Mouse (Mus musculus) ovary, postnatal 36 days (tissue): Measurements from ENCODE around the gene Mslnl.
"Not testable (repeated sequence)": the region's sequence is repeated elsewhere in the genome, so short reads cannot be mapped to it uniquely, and the experiment has no call there.

Source experiments
- DNase-seq: peaks from one replicate; pipeline ENCODE4 v3.0.0; 2022; ENCODE audit warnings: low spot score, mixed read lengths

Mslnl gene

GRCm38 (mm10) chr17:25735745-25736144 is at the start of gene Mslnl:
Mslnl (plus strand) TSS chr17:25736042.
- no peak for DNase-seq

- DNase-seq, result no peak
These were observed 49.5 kb upstream of the Mslnl start for GRCm38 (mm10) chr17:25686323-25686722.

GRCm38 (mm10) chr17:25688922-25689321 is 46.9 kb upstream of the Mslnl start:
- DNase-seq, result no peak

DNA sequence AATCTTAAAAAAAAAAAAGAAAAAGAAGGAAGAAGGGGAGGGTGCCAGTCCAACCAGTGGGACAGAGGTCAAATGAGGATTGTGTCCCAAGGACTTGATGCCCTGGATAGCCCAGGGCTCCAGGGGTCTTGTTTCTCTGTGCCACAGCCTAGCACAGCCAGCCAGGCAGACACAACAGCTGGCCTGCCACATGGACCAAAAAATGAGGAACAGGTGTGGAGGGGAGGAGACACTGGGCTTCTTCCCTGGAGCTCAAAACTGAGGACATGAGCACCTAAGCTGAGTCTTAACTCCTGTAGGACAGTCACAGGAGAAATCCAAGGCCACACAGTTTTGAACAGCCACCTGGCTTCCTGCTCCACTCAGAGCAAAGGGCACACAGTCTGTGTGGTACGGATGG is 39.6 kb upstream of the Mslnl start:
- no peak for DNase-seq

DNA sequence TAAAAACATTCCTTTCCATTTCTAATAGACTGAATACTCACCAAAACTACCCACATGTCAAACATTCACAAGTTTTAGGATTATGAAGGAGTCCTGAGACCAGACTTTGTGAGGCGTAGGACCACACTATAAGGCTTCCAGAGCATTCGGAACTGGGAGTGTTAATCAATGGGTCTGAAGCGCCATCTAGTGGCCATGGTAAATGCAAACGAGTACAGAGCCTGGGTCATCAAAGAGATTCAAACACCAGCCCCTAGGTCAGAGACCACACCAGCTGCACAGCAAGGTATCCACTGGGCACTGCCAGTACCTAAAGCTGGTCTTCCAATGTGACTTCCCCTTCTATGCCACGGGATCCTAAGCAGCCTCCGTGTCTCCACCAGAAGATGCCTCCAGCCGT is 37.4 kb upstream of the Mslnl start:
- DNase-seq, result peak; percentile 49

GRCm38 (mm10) chr17:25700863-25701496 is 34.9 kb upstream of the Mslnl start:
- no peak for DNase-seq

GRCm38 (mm10) chr17:25709994-25710393 is 25.8 kb upstream of the Mslnl start:
- no peak for DNase-seq

GRCm38 (mm10) chr17:25711136-25711535 is 24.7 kb upstream of the Mslnl start:
- DNase-seq, result no peak

DNA sequence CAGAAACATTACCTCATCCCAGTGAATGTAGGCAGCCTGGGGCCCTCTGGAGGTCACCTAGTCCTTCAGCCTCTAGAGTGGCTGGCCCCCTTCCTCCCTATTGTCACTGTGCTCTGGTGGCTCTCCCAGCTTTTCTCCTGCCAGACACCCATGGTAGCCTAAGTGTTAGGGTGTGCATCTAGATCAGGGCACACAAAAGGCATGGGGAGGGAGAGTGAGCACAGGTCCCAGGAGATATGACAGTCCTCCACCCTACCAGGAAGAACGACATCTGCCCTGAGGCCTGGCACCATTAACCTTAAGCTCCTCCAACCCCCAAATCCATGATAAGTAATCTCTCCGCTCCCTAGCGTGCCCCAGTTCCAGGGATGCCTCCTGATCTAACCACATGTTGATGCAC is 20.2 kb upstream of the Mslnl start:
- no peak for DNase-seq

DNA sequence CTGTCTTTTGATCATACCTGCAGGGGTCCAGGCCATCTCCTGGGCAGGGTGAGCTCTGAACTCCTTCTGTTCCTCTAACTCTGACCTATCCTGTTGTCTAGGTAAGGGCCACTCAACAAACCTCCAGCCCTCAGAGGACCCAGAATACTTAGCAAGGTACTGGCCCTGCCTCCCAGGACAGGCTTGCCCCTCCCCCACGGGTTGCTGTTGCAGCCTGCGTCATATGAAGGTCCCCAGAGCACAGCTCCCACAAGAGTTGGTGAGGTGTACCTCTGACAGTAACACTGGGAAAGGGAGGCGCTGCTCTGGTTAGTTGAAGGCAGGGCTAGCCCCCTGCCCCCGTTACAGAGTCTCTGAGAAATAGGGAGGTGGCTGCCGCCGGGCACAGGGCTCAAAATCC is 19.7 kb upstream of the Mslnl start:
- DNase-seq, result no peak

- peak; percentile 27 for DNase-seq
These were observed 18.9 kb upstream of the Mslnl start, which contains the start of gene Gng13 for GRCm38 (mm10) chr17:25716711-25717637. Gng13 (plus strand) TSS chr17:25717171.

- DNase-seq, result no peak
These were observed 18.2 kb upstream of the Mslnl start for GRCm38 (mm10) chr17:25717691-25718090.

DNA sequence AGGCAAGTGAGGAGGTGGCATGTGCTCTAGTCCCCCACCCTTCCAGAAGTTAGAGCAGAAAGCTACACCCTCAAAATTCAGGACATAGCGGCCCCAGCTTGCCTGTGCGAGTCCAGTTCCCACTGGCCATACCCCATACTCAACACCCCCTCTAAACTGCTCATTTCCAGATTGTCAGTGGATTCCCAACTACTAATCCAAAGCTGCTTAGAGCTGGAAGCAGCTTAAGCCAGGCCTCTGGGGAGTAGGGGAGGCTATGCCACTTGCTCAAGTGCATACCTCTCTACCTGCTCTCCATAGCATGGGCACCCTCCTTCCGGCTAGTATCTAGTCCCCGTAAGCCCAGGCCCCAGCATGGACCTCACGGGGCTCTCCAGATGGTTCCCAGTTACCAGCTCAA is 14.4 kb upstream of the Mslnl start:
- DNase-seq, result no peak

DNA sequence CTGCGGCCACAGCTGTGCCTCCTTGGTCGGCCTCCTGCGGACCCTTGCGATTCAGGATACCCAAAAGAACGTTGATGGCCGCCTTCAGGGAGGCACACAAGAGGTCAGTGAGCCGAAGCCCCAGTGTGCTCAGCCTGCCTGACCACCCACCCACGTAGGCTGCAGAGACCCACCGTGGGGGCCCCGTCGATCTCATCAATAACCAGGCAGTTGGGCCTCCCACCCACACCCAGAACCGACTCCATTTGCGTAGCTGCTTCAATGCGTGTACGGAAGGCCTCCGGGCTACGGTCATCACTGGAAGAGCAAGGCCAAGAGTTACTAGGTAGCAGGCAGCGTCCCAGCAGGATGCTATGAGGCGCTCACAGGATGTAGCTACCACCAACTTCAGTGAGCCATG is 12.4 kb upstream of the Mslnl start:
- no peak for DNase-seq

DNA sequence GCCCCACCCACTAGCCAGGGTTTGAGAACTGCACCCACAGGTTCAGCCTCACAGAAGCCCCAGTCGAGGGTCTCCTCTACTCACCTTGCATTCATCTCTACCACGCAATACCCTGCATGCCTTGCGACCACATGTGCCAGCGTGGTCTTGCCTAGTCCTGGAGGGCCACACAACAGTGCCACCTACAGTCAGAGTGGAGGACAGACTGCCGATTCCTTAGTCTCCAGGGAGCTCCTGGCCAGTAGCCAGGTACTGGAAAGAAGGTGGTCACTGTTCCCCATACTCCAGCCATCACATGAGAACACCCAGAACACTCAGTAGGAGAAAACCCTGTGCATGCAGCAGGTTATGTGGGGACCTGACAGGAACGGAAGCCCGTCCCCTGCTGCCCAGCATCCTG is 11.9 kb upstream of the Mslnl start:
- DNase-seq, result no peak

DNA sequence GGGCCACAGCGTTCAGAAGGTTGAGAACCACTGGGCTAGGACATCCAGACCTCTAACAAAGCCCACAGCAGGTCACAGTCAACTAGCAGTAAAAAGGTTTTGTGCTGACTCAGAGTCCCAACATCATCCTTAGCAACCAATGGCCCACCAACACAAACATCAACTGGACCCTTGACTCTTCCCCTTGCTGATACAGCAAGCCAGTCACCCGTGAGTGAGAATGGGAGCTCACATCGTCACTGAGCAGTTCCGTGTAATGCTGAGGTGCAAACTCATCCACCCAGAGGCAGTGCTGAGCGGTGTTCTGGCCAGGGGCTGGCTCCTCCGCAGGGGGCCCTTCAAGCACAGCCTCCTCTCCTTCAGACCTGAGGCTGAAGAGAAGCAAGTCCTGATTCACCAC is 10.6 kb upstream of the Mslnl start:
- no peak for DNase-seq

- DNase-seq, result peak; percentile 97
These were observed 8.4 kb upstream of the Mslnl start, which contains the start of the genes Chtf18 and Rpusd1 for GRCm38 (mm10) chr17:25727265-25728008. Chtf18 (minus strand) TSS chr17:25727419. Rpusd1 (plus strand) TSS chr17:25727670.

DNA sequence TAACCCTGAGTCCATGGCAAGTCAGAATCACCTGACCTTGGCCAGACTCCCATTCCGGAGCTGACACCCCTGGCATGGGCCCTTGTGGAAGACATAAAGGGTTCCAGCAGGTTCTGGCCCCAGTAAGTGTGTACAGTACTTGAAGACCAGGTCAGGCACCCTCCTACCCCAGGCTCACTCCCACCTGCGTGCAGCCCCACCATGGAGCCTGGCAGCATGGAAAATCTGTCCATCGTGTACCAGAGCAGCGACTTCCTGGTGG is 7.9 kb upstream of the Mslnl start:
- no peak for DNase-seq

DNA sequence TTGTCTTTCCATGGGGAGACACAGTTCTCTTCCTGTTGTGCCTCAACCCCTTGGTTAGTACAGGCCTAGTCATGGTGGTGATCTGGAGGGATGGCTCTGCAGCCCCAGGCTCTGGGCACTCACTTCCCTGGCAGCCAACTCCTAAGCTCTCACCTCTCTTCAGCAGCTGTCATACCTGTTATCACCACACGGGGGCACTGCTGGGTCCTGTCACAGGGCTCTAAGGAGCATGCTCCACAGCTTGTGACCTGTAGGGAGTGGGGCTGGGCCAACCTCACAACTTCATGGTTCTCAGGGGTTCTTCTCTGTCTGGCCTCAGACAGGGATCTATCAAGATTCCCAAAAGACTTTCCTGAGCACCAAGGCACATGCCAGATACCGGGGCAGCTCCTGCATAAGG is 3.8 kb upstream of the Mslnl start:
- DNase-seq, result peak; percentile 79

DNA sequence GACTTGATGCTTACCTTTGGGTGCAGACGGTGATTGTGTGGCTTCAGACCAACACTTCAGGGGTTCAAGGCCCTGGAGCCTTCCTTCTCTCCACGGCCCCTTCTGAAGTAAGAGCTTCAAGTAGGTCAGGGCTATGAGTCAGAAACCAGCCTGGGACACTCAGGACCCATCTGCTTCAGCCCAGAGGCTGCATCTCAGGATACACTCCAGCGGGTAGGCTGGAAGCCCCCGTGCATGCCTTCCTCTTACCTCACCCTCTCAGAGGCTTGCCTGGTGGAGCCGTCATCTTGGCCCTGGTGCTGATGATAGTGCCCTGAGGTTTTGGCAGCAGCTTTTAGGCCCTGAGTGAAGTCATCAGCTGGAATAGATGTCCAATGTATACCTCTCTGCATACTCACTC is 596 bp upstream of the Mslnl start:
- DNase-seq, result no peak

DNA sequence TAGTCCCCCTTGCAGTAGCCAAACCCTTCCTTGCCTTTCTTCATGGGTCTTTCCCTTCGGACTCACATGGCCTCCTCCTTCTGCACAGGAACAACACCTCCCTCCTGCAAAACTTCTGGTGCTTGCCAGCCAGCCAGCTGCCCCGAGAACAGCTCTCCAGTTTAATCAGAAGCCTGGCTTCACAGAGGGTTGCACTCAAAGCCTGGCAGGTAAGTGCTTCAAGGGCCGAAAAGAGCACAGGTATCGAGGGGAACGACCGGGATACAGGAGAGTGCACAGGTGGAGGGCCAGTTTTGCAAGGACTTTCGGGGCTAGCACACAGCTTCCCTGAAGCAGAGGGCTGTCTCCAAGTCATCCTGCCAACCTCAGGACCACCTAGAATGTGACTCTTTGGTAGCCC is 3.0 kb downstream of the Mslnl start:
- DNase-seq, result no peak

- not testable (repeated sequence) for DNase-seq
These were observed 5.6 kb downstream of the Mslnl start for GRCm38 (mm10) chr17:25741471-25741870.

- no peak for DNase-seq
These were observed 8.0 kb downstream of the Mslnl start for GRCm38 (mm10) chr17:25743831-25744230.
